In genomic region chr12:70234938-70235484, GRCm38 (mm10) we compare ENCODE assay signal across 8 mouse cellular contexts. TPM values are rescaled to one million over a fixed set of nuclear protein-coding genes. Genes with fewer than 3 reads are reported as not detected.
DNase-seq lines count a peak whose midpoint lies in the region; ATAC-seq and TF ChIP-seq lines count a peak whose summit lies in the region.

No protein-coding gene starts in this region.

- H3K4me2 ChIP-seq in heart, embryonic 14.5 days (ENCODE audit: low read length): peak overlapping the region; percentile 67
- peak overlapping the region; percentile 70 for H3K4me2 ChIP-seq in lung, postnatal 0 days (replicated peaks; ENCODE audit: low read depth, low read length)

- H3K4me1 ChIP-seq in embryonic fibroblast, embryonic 13.5 days (ENCODE audit: control insufficient read depth, insufficient read depth, low read length): no peaks in the 10 kb centered on the region
- H3K4me1 ChIP-seq in heart, embryonic 14.5 days (ENCODE audit: control insufficient read depth in 2 of 2, insufficient read depth in 2 of 2, low read length in 2 of 2): peaks cover 13 to 16% of the 10 kb centered on the region in 2 experiments
- H3K4me1 ChIP-seq in lung, postnatal 0 days (ENCODE audit: insufficient read depth, low read depth, low read length): peaks cover 8% of the 10 kb centered on the region; the same call in 1 of the 2 replicates

- DNase-seq in MEL-GATA-1-ER (ENCODE audit: extremely low read depth, low read depth): peak; percentile 56
- DNase-seq in brain, embryonic 14.5 days (ENCODE audit: low read depth): peak; percentile 90
- peak; percentile 78 for DNase-seq in kidney, postnatal 14 days
- DNase-seq in lung, postnatal 0 days (ENCODE audit: low spot score): peak; percentile 81
- DNase-seq in ovary, postnatal 36 days (ENCODE audit: low spot score): peak; percentile 57
- DNase-seq in yolk sac, embryonic 10.5 days (ENCODE audit: low spot score): no peak

- TF ChIP-seq POLR2A in brain, embryonic 14.5 days (IDR thresholded peaks at IDR 0.05; ENCODE audit: borderline replicate concordance, extremely low read depth, insufficient read depth, insufficient read length, poor library complexity, severe bottlenecking): no peak
- TF ChIP-seq POLR2A in embryonic fibroblast, embryonic 13.5 days (IDR thresholded peaks at IDR 0.05; ENCODE audit: low read depth, low read length): no peak

- no peaks in the 10 kb centered on the region for H3K36me3 ChIP-seq in heart, embryonic 14.5 days (ENCODE audit: control insufficient read depth, insufficient read depth, low read length)
- no peaks in the 10 kb centered on the region for H3K36me3 ChIP-seq in lung, postnatal 0 days (ENCODE audit: insufficient read depth, low read length)

- H3K27ac ChIP-seq in embryonic fibroblast, embryonic 13.5 days (ENCODE audit: insufficient read depth, low read length): no peak overlapping the region
- peak overlapping the region in 1 of 2 experiments; percentile 6; a peak in 1 of 4 replicates for H3K27ac ChIP-seq in heart, embryonic 14.5 days (replicated peaks in 1 of 2; ENCODE audit: control insufficient read depth in 1 of 2, insufficient read depth in 1 of 2, low read depth in 2 of 2, low read length in 2 of 2)
- H3K27ac ChIP-seq in lung, postnatal 0 days (ENCODE audit: low read length): no peak overlapping the region

- H3K9me3 ChIP-seq in heart, embryonic 14.5 days (ENCODE audit: control insufficient read depth, low read length): no peaks in the 10 kb centered on the region
- no peaks in the 10 kb centered on the region for H3K9me3 ChIP-seq in lung, postnatal 0 days (ENCODE audit: low read length)

- 11% methylated on average over 13 of the region's 13 CpGs for WGBS in heart, embryonic 14.5 days
- 7% methylated on average over 13 of the region's 13 CpGs for WGBS in lung, postnatal 0 days

- H3K9ac ChIP-seq in heart, embryonic 14.5 days (ENCODE audit: low read length): peak overlapping the region; percentile 72
- H3K9ac ChIP-seq in lung, postnatal 0 days (replicated peaks; ENCODE audit: low read depth): no peak overlapping the region

- TF ChIP-seq CTCF in brain, embryonic 14.5 days (IDR thresholded peaks at IDR 0.05; ENCODE audit: borderline replicate concordance, extremely low read depth, insufficient read depth, insufficient read length): peak; percentile 90
- peak; percentile 19; the same call in 1 of the 2 replicates for TF ChIP-seq CTCF in embryonic fibroblast, embryonic 13.5 days (IDR thresholded peaks at IDR 0.05; ENCODE audit: borderline replicate concordance, insufficient read depth, low read length)
- TF ChIP-seq CTCF in lung, postnatal 0 days (IDR thresholded peaks at IDR 0.05): peak; percentile 93

- H3K27me3 ChIP-seq in heart, embryonic 14.5 days (ENCODE audit: control insufficient read depth, insufficient read depth, low read length): no peaks in the 10 kb centered on the region
- no peaks in the 10 kb centered on the region for H3K27me3 ChIP-seq in lung, postnatal 0 days (replicated peaks; ENCODE audit: insufficient read depth, low read length)

- no peak; the same call in 1 of the 2 replicates for ATAC-seq in heart, embryonic 14.5 days (ENCODE audit: insufficient number of reproducible peaks, insufficient read depth, low FRiP score, low read depth)
- ATAC-seq in lung, postnatal 0 days: peak; percentile 62

- peak overlapping the region; percentile 18 for H3K4me3 ChIP-seq in embryonic fibroblast, embryonic 13.5 days (ENCODE audit: insufficient read depth, low read length)
- H3K4me3 ChIP-seq in heart, embryonic 14.5 days (ENCODE audit: control insufficient read depth in 1 of 2, insufficient read depth in 1 of 2, low read depth in 1 of 2, low read length in 2 of 2): peak overlapping the region; percentile 39 to 56
- H3K4me3 ChIP-seq in lung, postnatal 0 days (ENCODE audit: low read depth, low read length): peak overlapping the region; percentile 33; the same call in 1 of the 2 replicates

- no peak for TF ChIP-seq EP300 in lung, postnatal 0 days (IDR thresholded peaks at IDR 0.05)

RNA-seq across cellular contexts. Expression of gene Pygl, which starts 3.7 kb away (rescaled TPM):
- polyA plus RNA-seq in brain, embryonic 14.5 days (2012; rRNA removed): 5.0 and 6.6 TPM in 2 replicates
- 4.8 and 6.6 TPM in 2 replicates for polyA plus RNA-seq in embryonic fibroblast, embryonic 13.5 days (2011; ENCODE audit: insufficient read length, low read depth, missing spikeins)
- 37.4 and 41.4 TPM in 2 replicates for polyA plus RNA-seq in heart, embryonic 14.5 days (2014; fragmentation: Nextera tagmentation; extraction: Ambion mirVana)
- polyA plus RNA-seq in lung, postnatal 0 days (2015; fragmentation: Nextera tagmentation; extraction: Ambion mirVana): 46.3 and 63.1 TPM in 2 replicates

Comparison
In these comparisons a context has a peak if more than half of its experiments do, and no peak if none do; other contexts are left out.
1. CTCF ChIP-seq: peak in every context shown above with its lines; median percentile 93 in lung, postnatal 0 days; 90 in brain, embryonic 14.5 days; 19 in embryonic fibroblast, embryonic 13.5 days.